Mouse (Mus musculus): ENCODE results near the gene Slc22a5.

DNA sequence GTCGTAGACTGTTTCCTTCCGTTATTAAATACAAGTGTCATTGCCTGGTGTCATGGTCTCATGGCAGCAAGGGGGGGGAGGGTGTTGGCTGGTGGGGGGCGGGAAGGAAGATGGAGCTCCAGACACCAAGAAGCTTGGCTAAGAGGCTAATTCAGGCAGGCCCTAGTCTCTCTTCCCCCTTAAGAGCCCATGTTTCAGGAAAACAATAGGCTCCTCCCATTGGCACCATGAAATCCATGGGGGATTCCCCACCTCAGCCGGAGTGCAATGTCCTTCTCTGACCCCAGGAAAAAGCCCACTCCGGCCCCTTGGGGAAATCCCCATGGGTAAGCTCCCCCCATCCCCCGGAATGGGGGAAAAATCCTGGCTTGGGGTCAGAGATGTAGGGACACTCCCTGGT is 72.7 kb downstream of the Slc22a5 start:
- TF ChIP-seq CTCF (IDR thresholded peaks at IDR 0.05): no peak
- no peak for TF ChIP-seq EP300 (IDR thresholded peaks at IDR 0.05)
